Mouse (Mus musculus) adrenal gland, postnatal 36 days (tissue): Measurements from ENCODE around the gene A930002H24Rik. TPM values are rescaled to one million over a fixed set of nuclear protein-coding genes. Genes with fewer than 3 reads are reported as not detected.
A peak's percentile ranks its signal among the peaks of the same experiment; 100 is the strongest.
"Not testable (repeated sequence)": the region's sequence is repeated elsewhere in the genome, so short reads cannot be mapped to it uniquely, and the experiment has no call there.

ENCODE experiments used
- DNase-seq, 2 experiments: peaks; one replicate each; pipeline ENCODE4 v3.0.0; 2021; ENCODE audit warnings: mixed read lengths in 1 of 2
- long read RNA-seq, 2 experiments: library from polyadenylated mRNA; stranded (forward); transcript quantifications; one replicate each; pipeline ENCODE4 v2.0.0; 2021; ENCODE audit warnings: borderline sequencing depth in 2 of 2
- total RNA-seq, 2 experiments: library from RNA; stranded (reverse); gene quantifications; 2 replicates each; pipeline ENCODE4 v1.2.3; 2021

The A930002H24Rik gene
- 1 to 10 TPM in 1 of 2 experiments, not detected in 1; 1.1 TPM for total RNA-seq
- long read RNA-seq, experiment 1, transcript A930002H24Rik-201 (1 exons, 492 nt) = major isoform, 5 of 5 reads
- long read RNA-seq, experiment 1, partial matches to known transcripts = 0 of 5 reads
- long read RNA-seq, experiment 1, other reads (novel, unspliced or antisense) = 0 of 5 reads
- long read RNA-seq, experiment 2, partial matches to known transcripts = 0 of 1 reads
- long read RNA-seq, experiment 2, other reads (novel, unspliced or antisense) = 0 of 1 reads

DNA sequence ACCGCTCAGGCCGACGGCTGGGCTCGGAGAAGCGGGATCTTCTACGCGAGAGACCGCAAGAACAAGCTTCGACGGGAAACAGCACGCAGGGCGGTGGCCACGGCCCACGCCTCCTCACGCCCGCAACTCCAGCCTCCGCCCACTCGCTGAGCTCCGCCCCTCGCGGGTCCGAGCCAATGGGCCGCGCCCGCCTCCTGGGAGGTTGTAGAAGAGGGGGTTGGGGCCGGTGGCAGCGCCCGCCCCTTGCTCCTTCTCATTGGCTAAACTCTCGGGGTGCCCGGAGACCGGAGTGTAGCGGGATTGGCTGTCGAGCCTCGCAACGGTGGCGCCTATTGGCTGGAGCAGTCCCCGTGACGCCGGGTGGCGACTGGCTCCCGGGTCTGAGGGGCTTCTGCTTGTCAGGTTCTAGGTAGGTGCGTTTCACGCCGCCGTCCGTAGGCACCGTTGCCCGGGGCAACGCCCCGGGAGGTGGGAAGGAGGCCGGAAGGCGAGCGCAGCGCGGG lies at the start of gene A930002H24Rik:
A930002H24Rik (minus strand) TSS at position 145 of the 503 bp plus-strand sequence.
- peak; percentile 100 for DNase-seq

- no peak for DNase-seq
Observed at GRCm38 (mm10) chr17:63909297-63909696, 45.7 kb upstream of the A930002H24Rik start.

DNA sequence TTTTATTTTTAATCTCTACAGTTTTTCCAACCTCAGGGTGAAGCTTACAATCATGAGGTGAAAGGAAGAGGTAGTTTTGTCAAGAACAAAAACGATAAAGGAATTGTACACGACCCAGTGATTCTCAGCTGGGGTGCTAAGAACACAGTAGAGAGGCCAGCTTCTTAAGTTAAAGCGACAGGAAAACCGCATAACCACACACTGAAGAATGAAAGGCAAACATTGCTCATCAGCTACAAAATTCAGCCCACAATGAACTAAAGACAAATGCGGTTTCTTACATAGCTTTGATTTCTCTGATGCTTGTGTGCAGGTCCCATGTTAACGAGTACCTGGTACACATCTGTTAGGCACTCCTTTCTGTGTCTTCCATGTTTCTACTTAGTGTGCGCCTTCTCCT lies 33.5 kb upstream of the A930002H24Rik start:
- no peak for DNase-seq

- no peak for DNase-seq
Observed at GRCm38 (mm10) chr17:63895829-63896228, 32.2 kb upstream of the A930002H24Rik start.

DNA sequence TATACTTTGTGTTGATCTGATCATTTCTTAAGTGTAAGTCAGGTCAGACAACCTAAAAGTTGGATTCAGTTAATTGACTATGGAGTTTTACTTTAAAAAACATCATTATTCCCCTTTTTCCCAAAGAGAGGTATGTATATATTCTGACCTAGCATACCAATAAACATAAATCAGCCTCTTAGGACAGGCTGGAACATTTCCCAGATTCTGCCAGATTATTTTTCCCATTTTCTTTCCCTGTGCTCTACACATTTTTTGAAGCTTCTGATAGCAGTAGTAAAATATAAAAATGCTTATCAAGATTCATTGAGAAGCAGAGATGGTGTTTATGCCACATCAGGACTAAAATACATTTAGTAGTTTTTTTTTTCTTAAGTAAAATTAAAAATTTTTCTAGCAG lies 27.0 kb upstream of the A930002H24Rik start:
- DNase-seq = no peak

GRCm38 (mm10) chr17:63886988-63887387 lies 23.4 kb upstream of the A930002H24Rik start:
- no peak for DNase-seq

DNA sequence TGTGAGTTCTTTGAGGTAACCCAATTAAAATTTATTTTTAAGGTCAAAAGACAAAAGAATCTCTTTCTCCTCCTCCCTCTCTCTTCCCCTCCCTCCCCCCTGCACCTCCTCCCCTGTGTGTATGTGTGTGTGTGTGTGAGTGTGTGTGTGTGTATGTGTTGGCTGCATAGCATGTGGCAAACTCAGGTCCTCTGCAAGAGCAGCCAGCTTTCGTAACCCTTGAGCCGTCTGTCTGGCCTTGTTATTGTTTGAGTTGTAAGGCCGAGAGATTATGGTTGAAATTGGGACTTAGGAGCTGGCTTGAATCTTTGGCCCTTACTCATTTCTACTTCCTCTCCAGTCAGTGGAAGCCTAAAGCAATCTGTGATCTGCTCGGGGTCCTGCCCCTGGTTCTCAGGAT lies 16.4 kb upstream of the A930002H24Rik start:
- peak in 1 of 2 experiments; percentile 7 for DNase-seq

GRCm38 (mm10) chr17:63878889-63879288 lies 15.3 kb upstream of the A930002H24Rik start:
- no peak for DNase-seq

DNA sequence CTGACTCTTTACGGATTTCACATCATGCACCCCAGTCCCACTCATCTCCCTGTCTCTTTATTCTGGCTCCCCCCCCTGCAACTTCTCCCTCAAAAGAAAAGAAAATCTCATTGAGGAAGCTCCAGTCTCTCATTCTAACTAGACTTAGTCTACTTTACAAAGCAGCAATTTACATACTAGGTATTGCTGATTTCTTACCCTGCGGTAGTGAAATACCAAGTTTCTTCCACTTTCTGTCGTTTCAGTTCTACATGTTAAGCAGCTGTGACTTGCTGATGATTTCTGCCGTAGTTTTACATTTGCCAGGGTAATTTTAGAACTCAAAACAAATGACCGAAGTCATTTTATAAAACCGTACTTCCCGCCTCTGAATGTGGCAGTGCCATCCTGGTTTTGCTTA lies 8.2 kb upstream of the A930002H24Rik start:
- DNase-seq = no peak

GRCm38 (mm10) chr17:63864171-63864571 lies 580 bp upstream of the A930002H24Rik start:
- DNase-seq = peak; percentile 64 to 80

- no peak for DNase-seq
Observed at GRCm38 (mm10) chr17:63863012-63863630, 470 bp downstream of the A930002H24Rik start, which contains the start of gene Fer. TSS of gene Fer (plus strand) at chr17:63863062.

DNA sequence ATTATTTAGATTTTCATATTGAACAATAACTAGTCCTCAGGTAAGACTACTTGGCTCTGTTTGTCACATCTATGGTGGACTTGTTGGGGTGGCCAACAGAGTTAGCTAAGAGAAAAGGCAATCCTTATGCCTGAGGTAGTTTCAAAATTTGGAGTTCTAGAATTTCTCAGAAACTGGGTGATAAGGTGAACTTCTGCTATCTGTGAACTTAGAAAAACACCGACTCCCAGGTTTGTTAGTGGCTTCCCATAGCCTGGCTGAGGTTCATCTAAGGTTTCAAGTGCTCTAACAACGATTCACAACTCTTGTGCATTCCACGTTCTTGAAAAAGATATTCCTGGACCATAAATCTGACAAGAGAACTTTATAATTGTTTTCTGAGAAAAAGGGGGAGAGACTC lies 1.2 kb downstream of the A930002H24Rik start:
- no peak for DNase-seq

DNA sequence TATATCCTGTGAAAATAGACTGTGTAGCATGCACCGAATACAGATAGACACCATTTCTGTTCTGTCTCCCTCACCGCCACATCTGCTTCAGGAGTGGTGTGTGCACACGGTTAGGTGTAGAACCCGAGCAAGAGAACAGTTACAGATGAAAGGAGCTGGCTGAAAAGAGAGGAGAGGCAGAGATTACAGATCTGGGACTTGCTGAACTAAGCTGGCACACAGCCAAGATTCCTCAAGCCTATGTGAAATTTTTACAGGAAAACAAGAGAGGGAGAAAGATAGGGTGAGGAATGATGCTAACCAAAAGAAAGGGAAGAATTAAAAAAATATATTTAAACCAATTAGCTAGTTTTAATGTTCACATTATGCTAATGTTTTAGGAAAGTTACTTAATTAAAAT lies 2.6 kb downstream of the A930002H24Rik start:
- peak in 1 of 2 experiments; percentile 21 for DNase-seq

- no peak for DNase-seq
Observed at GRCm38 (mm10) chr17:63857023-63857544, 6.5 kb downstream of the A930002H24Rik start.

- no peak for DNase-seq
Observed at GRCm38 (mm10) chr17:63850016-63850415, 13.6 kb downstream of the A930002H24Rik start.

GRCm38 (mm10) chr17:63849566-63849965 lies 14.0 kb downstream of the A930002H24Rik start:
- DNase-seq = peak; percentile 90 to 91

GRCm38 (mm10) chr17:63849151-63849550 lies 14.4 kb downstream of the A930002H24Rik start:
- peak in 1 of 2 experiments; percentile 18 for DNase-seq

DNA sequence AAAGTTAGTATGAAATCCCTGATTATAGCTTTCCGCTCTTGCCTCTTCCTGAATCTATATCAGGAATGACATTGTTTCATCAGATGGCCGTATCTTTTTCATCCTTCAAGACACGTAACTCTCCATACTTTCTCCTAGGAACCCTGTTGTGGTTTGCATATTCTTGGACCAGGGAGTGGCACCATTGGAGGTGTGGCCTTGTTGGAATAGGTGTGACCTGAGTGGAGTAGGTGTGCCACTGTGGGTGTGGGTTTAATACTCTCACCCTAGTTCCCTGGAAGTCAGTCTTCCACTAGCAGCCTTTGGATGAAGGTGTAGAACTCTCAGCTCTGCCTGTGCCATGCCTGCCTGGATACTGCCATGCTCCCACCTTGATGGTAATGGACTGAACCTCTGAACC lies 17.8 kb downstream of the A930002H24Rik start:
- DNase-seq = not testable (repeated sequence)

GRCm38 (mm10) chr17:63844936-63845335 lies 18.7 kb downstream of the A930002H24Rik start:
- no peak for DNase-seq

DNA sequence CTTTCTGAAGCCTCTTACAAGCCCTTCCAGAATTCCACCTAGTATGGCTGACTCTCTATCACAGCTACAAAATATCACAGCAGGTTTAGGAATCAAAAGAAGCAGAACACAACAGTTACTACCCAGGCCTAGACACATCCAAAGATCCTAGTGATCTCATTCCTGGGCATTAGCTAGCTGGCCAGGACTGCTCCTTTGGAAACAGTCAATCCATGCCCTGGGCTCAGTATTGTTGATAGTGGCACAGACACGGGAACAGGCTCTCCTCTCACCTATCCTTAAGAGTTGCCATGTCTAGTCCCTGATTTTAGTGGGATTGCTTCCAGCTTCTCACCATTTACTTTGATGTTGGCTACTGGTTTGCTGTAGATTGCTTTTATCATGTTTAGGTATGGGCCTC lies 21.4 kb downstream of the A930002H24Rik start:
- no peak for DNase-seq

DNA sequence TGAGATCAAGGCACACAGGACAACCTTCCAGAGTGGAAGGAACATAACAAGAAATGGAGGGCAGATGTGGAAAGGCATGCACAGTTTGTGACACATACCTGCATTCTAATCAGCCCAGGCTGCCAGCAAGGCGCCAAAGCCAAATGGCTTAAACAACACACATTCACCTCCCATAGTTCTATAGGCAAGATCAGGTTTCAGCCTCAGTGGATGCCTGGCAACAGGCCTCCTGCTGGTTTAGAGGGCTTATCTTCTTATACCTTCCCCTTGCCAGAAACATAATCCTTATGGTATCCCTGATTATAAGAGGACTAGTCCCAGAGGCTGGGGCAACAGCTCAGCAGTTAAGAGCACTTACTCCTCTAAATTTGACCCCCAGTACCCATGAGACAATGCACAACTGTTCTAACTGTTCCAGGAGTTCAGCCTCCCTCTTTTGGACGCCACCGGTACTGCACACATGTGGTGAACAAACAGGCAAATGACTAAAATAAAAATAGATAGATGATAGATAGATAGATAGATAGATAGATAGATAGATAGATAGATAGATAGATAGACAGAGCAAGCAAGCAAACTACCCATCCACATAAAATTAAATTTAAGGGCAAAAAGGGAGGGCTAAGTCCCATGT lies 23.8 kb downstream of the A930002H24Rik start:
- no peak for DNase-seq

- no peak for DNase-seq
Observed at GRCm38 (mm10) chr17:63838144-63838543, 25.4 kb downstream of the A930002H24Rik start.

- no peak for DNase-seq
Observed at GRCm38 (mm10) chr17:63836641-63837040, 26.9 kb downstream of the A930002H24Rik start.
